Mouse (Mus musculus): ENCODE results near the gene Ttll5. TPM values are rescaled to one million over a fixed set of nuclear protein-coding genes. Genes with fewer than 3 reads are reported as not detected.

Gene Ttll5
- total RNA-seq, 2 experiments from 2014 or later: 48.5 to 48.6 TPM

DNA sequence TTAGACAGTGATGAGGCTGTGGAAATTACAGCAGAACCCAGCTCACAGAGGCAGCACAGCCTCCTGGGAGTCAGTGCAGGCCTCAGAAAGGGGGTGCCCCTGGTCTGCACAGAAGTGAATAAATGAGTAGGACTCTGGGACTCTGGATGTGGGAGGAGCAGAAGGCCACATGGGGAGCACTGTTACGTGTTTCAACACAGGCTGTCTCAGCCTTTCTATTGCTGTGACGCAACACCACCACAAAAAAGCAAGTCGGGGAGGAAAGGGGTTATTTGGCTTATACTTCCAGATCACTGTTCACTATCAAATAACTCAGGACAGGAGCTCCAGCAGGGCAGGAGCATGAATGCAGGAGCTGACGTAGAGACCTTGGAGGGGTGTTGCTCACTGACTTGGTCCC is 271.3 kb downstream of the Ttll5 start:
- Histone ChIP-seq H3K4me3 (no peak overlapping the region), H3K27ac (no peak overlapping the region)
- no peak for TF ChIP-seq CTCF (conservative IDR thresholded peaks at IDR 0.05)
- no peak for DNase-seq (ENCODE audit: low spot score in 2 of 2)

DNA sequence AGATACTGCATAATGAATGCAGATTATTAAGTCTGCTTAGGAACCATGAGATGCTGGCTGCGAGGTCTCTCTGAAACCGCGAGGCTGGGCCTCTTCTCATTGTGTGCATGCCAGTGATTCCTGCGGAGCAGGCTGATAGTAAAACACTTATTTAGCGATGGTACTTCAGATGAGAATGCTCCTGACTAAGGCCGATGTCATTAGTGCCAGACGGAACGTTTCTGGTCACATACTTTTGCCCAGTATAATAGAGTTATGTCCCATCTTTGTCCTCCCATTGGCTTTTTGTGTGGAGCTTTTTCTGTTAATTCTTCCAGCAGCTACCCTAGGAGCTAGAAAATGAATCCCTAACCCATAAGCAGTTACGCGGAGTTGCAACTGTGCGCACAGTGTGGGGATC is 273.3 kb downstream of the Ttll5 start:
- no peak for DNase-seq (ENCODE audit: low spot score in 2 of 2)
- TF ChIP-seq CTCF (conservative IDR thresholded peaks at IDR 0.05): no peak
- no peak overlapping the region for H3K4me3 ChIP-seq
- 0 out of 2 replicates have a peak overlapping the region, but pooled peaks have one; percentile 3 for H3K27ac ChIP-seq

DNA sequence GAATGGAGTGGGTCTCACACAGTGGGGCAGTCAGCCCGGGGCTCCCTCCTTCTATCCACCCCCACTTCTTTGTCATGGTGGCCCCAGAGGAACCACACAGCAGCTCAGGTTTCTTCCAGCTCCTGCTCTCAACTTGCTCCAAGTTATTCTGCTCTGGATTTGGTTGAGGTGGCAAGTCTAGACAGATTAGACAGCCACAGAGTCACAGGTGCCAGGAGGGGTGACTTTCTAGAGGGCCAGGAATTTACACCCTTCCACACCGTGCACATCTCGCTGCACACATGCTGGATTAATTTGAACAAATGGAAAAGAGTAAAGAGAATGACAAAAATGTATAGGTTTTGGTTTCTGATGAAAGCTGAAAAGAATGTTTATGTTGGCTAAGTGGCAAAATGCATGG is 276.3 kb downstream of the Ttll5 start:
- Histone ChIP-seq H3K4me3 (no peak overlapping the region), H3K27ac (0 out of 2 replicates have a peak overlapping the region, but pooled peaks have one; percentile 84)
- TF ChIP-seq CTCF (conservative IDR thresholded peaks at IDR 0.05): no peak
- DNase-seq (ENCODE audit: low spot score in 2 of 2): no peak

DNA sequence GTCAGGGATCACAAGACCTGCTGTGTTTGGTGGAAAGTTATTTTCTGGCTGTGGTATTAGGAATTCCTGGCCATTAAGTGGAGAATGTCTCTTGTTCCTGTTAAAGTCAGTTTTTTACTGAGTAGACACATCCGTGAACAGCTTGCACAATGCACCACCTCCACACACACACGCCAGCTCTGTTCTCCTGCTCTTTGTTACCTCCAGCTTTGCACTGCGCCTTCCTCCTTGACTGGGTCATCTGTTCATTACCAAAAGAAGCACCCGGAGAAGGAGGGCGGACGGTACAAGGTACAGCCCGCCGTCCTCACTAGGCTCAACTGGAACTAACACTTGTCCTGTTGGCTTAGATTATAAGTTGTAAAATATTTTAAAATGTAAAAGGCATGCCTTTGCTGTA is 278.2 kb downstream of the Ttll5 start:
- DNase-seq (ENCODE audit: low spot score in 2 of 2): no peak
- Histone ChIP-seq H3K27ac (peak overlapping the region; percentile 84), H3K4me3 (no peak overlapping the region; the same call in 1 of the 2 replicates)
- TF ChIP-seq CTCF (conservative IDR thresholded peaks at IDR 0.05): no peak

DNA sequence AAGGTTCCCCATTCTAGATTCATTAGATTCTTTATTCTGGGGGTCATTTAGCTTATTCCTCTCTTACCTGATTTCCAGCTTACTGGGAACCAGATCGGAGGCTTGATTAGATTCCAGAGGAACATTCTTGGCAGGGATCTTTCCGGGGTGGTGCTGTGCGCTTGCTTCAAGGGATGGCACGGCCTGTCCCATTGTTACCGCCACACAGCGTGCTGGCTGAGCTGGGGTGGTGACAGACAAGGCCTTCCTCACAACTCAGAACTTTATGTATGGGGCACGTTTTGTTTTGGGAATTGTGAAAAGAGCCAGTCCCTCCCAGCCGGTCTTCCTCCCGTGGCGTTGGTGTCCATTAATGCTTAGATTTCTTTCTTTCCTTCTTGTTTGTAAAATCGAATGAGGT is 278.9 kb downstream of the Ttll5 start:
- no peak for TF ChIP-seq CTCF (conservative IDR thresholded peaks at IDR 0.05)
- Histone ChIP-seq H3K4me3 (no peak overlapping the region; the same call in 1 of the 2 replicates), H3K27ac (peak overlapping the region; percentile 84)
- no peak for DNase-seq (ENCODE audit: low spot score in 2 of 2)

DNA sequence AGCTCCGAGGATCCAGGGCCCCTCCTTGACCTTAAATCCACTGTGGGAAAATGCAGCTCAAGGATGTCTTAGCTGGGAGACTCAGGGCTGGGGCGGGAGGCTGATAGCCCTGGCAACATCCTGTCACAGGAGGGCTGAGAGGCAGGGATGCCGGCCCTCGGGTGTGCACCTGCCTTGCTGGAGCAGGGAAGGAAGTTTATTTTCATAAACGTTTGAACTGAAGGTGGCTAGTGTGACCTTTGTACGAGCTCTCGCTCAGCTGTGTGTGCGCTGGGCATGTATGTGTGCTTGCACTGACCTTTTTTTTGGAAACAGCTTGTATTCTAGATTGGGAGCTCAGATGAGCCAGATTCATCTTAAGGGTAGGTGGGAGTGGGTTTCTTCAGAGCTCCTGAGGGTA is 279.4 kb downstream of the Ttll5 start:
- no peak for TF ChIP-seq CTCF (conservative IDR thresholded peaks at IDR 0.05)
- Histone ChIP-seq H3K27ac (peak overlapping the region; percentile 84), H3K4me3 (no peak overlapping the region)
- no peak for DNase-seq (ENCODE audit: low spot score in 2 of 2)

DNA sequence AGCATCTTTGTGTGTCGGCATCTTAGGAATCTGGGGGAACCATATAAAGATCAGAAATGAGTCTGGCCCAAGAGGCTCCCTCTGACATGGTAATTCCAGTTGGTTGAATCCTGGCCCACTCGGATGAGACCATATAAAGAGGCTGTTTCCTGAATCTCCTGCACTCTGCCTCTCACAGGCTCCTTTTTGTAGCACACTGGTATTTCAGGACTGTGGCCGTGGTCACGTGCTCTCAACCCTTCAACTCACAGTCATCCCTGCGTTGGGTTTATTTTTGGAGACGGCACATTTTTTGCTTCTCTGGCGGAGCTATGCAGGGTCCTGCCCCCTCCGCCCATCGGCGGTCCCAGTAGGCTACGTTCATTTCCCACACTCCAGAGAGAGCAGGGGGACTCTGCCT is 279.8 kb downstream of the Ttll5 start:
- Histone ChIP-seq H3K4me3 (no peak overlapping the region), H3K27ac (peak overlapping the region; percentile 84)
- no peak for DNase-seq (ENCODE audit: low spot score in 2 of 2)
- no peak for TF ChIP-seq CTCF (conservative IDR thresholded peaks at IDR 0.05)

DNA sequence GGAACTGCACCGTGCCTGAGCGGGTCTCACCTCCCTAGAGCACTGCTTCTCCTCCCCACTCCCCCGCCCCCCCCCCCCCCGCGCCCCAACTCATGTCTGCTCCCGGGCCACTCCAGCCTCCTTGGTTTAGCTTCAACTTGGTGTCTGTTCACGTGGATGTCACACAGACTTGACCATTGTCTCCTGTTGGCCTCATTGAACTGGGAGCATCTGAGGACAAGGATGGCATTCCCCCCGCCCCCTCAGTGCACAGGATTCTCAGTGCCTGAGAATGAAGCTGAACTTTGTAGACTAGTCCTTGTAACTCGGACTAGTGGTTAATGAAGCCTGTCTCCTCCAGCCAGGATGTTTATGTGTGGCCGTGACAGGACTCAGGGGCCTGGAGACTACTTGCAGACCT is 281.1 kb downstream of the Ttll5 start:
- peak overlapping the region; percentile 84; the same call in 1 of the 2 replicates for H3K27ac ChIP-seq
- DNase-seq (ENCODE audit: low spot score in 2 of 2): no peak
- no peak for TF ChIP-seq CTCF (conservative IDR thresholded peaks at IDR 0.05)
- H3K4me3 ChIP-seq: no peak overlapping the region

DNA sequence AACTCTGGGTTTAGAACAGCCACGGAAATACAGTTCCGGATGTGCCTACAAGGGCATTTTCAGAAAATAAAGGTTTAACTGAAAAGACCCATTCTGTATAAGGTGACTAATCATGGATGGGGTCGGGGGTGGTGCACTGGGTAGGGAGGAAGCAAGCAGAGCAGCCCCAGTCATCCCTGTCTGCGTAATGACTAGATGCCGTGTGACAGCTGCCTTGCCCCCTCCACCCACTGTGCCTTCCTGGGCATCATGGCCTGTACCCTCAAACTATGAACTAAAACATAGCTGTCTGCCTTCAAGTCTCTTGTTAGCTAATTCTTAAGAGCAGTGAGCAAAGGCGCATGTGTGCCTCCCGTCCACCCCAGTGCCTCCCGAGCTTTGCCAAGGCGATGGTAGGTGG is 281.6 kb downstream of the Ttll5 start:
- Histone ChIP-seq H3K27ac (no peak overlapping the region; the same call in 1 of the 2 replicates), H3K4me3 (no peak overlapping the region)
- no peak for DNase-seq (ENCODE audit: low spot score in 2 of 2)
- TF ChIP-seq CTCF (conservative IDR thresholded peaks at IDR 0.05): no peak

DNA sequence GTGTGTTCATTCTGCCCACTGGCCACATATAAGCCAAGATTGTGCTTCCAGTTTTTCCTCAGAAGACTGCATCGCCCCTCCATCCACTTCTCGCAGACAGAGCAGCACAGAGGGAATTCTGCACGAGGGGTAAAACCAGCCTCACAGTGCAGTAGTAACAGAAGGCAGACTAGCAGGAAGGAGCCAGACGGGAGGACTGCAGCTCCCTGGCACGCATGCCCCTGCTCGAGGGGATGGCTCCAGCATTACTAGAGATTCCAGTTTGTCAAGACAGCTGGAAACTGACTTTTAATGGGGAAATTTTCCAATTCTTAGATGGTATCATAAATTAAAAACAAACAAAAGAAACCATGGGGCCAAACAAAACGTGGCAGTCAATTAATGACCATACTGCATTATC is 283.2 kb downstream of the Ttll5 start:
- DNase-seq (ENCODE audit: low spot score in 2 of 2): no peak
- H3K4me3 ChIP-seq: no peak overlapping the region
- H3K27ac ChIP-seq: no peak overlapping the region
- TF ChIP-seq CTCF (conservative IDR thresholded peaks at IDR 0.05): no peak

DNA sequence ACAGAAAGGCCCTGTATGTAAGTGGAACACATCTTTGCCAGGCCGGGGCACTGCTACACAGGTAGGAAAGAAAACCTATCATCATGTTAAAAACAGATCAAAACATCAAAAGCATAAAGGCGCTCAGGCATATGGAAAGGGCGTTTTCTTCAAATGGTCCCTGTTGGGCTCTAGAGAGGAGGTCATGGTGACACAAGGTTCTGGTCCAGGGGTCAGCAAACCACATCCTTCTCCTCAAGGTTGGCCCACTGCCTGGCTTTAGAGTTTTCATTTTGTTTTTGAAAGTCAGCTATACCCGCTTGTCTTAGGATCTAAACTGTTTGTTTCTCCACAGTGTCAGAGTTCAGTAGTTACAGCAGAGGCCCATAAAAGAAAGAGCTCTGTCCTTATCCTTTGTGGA is 285.1 kb downstream of the Ttll5 start:
- Histone ChIP-seq H3K4me3 (no peak overlapping the region), H3K27ac (no peak overlapping the region)
- no peak for TF ChIP-seq CTCF (conservative IDR thresholded peaks at IDR 0.05)
- no peak for DNase-seq (ENCODE audit: low spot score in 2 of 2)

DNA sequence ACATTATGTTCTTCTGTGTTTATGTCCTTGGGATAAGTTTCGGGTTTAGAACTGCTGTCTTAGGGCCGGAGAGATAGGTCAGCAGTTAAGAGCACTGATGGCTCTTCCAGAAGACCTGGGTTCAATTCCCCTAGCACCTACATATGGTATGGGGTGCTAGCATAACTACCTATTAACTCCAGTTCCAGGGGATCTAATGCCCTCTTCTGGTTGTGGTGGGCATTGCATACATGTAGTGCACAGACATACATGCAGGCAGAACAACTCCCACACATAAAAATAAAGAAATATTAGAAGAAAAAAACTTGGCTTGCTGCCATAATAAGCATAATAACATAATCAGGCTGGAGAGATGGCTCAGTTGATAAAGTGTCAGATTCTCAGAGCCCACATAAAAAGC is 286.2 kb downstream of the Ttll5 start:
- no peak overlapping the region for H3K27ac ChIP-seq
- no peak for DNase-seq (ENCODE audit: low spot score in 2 of 2)
- H3K4me3 ChIP-seq: no peak overlapping the region
- TF ChIP-seq CTCF (conservative IDR thresholded peaks at IDR 0.05): peak; percentile 71

Other genes starting within 250 kb of the Ttll5 start
- 10 to 100 TPM; 48.2 to 49.5 TPM for gene Jdp2, start 225.6 kb upstream of the Ttll5 start, total RNA-seq (2021)
- under 1 TPM; 0.41 to 0.64 TPM for gene Batf, start 138.0 kb upstream of the Ttll5 start, total RNA-seq (2021)
- gene Flvcr2, start 78.1 kb upstream of the Ttll5 start, total RNA-seq (2021): 1 to 10 TPM; 2.0 to 2.6 TPM
- gene Erg28, start 109 bp upstream of the Ttll5 start, total RNA-seq (2021): 10 to 100 TPM; 57.2 to 62.6 TPM